Mouse (Mus musculus): Measurements from ENCODE around the gene Dyrk1a. TPM values are rescaled to one million over a fixed set of nuclear protein-coding genes. Genes with fewer than 3 reads are reported as not detected.

Dyrk1a gene
- polyA plus RNA-seq (2015; fragmentation: Nextera tagmentation; extraction: Ambion mirVana): 4.0 TPM in 2 replicates

DNA sequence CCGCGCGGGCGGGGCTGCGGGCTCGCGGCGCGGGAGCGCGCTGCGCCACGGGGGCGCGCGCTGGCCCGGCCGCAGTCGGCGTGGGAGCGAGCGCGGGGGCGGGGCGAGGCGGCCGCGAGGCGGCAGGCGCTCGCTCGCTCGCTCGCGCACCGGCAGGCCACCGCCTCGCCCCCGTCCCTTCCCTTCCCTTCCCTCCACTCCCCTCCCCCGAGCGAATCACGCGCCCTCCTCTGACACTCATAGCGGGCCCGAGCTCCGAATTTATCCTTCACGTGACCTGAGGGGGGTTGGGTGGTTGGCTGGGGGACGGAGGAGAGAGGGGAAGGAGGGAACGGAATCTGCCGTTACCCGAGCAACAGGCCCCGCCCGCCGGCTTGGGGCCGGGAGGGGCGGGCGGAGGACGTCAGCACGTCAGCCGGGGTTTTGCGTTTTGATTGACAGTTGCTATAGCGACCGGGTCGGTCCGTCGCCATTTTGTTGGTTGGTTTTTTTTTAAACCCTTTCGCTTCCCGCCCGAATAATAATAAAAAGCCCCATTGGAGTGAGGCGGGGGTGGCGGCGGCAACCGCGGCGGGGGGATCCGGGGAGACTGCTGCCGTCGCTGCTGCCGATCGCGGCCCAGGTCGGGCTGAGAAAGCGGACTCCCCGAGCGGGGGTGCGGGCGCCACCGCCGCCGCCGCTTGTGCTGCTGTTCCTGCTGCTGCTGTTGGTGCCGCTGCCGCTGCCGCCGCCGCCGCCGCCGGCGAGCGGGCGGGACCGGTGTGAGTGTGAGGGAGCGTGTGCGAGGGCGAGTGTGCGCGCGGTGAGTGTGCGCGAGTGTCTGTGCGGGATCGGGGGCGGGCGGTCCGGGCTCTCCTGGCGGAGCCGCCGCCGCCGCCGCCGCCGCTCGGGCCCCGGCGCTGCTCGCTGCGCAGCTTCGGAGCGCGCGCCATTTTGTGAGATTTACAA, at the start of gene Dyrk1a:
Gene Dyrk1a, plus strand, starts transcription at position 782 of the 948 bp plus-strand sequence.
- Histone ChIP-seq H3K4me3 (ENCODE audit: low read depth, low read length) (peak within 1 kb of the TSS; percentile 78), H3K27ac (ENCODE audit: low read length) (peak within 1 kb of the TSS; percentile 100), H3K27me3 (ENCODE audit: control insufficient read depth, insufficient read depth, low read depth, low read length) (no peaks in the 10 kb centered on the region), H3K4me1 (ENCODE audit: control insufficient read depth, low read depth, low read length) (peaks cover 25% of the 10 kb centered on the region), H3K36me3 (ENCODE audit: control insufficient read depth, insufficient read depth) (no peaks in the 10 kb centered on the region), H3K9me3 (replicated peaks; ENCODE audit: control insufficient read depth, low read length) (no peaks in the 10 kb centered on the region), H3K4me2 (ENCODE audit: low read depth, low read length) (peak within 1 kb of the TSS; percentile 90), H3K9ac (ENCODE audit: low read depth, low read length) (peak within 1 kb of the TSS; percentile 89)
- peak; percentile 82 for ATAC-seq (ENCODE audit: low read depth)
- under 1% methylated on average over 117 of the region's 133 CpGs for WGBS (ENCODE audit: insufficient replicate concordance)

- Histone ChIP-seq H3K27ac (ENCODE audit: low read length) (no peak overlapping the region; the same call in 1 of the 2 replicates), H3K9me3 (replicated peaks; ENCODE audit: control insufficient read depth, low read length) (no peaks in the 10 kb centered on the region), H3K4me3 (ENCODE audit: low read depth, low read length) (no peak overlapping the region), H3K4me2 (ENCODE audit: low read depth, low read length) (no peak overlapping the region), H3K36me3 (ENCODE audit: control insufficient read depth, insufficient read depth) (no peaks in the 10 kb centered on the region), H3K4me1 (ENCODE audit: control insufficient read depth, low read depth, low read length) (peaks cover 29% of the 10 kb centered on the region), H3K27me3 (ENCODE audit: control insufficient read depth, insufficient read depth, low read depth, low read length) (no peaks in the 10 kb centered on the region), H3K9ac (ENCODE audit: low read depth, low read length) (no peak overlapping the region)
- ATAC-seq (ENCODE audit: low read depth): no peak
- WGBS (ENCODE audit: insufficient replicate concordance): 42% methylated on average over 6 of the region's 6 CpGs
Observed at GRCm38 (mm10) chr16:94523594-94524377, 46.0 kb upstream of the Dyrk1a start.

DNA sequence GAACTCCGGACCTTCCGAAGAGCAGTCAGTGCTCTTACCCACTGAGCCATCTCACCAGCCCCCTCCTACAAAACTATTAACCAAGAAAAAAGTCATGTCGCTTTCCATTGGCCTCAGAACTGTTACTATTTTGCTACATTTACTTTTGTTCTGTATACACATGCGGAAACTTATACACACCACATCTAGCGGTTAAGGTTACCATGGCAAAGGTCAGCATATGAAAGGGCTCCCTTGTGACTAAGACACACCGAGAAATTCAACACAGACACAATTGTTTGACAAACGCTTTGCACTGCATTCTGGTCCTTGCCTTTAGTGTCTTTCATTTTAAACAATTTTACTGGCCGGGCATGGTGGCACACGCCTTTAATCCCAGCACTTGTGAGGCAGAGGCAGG, 45.1 kb upstream of the Dyrk1a start:
- Histone ChIP-seq H3K4me1 (ENCODE audit: control insufficient read depth, low read depth, low read length) (peaks cover 25% of the 10 kb centered on the region), H3K27me3 (ENCODE audit: control insufficient read depth, insufficient read depth, low read depth, low read length) (no peaks in the 10 kb centered on the region), H3K4me3 (ENCODE audit: low read depth, low read length) (no peak overlapping the region), H3K9ac (ENCODE audit: low read depth, low read length) (no peak overlapping the region), H3K9me3 (replicated peaks; ENCODE audit: control insufficient read depth, low read length) (no peaks in the 10 kb centered on the region), H3K36me3 (ENCODE audit: control insufficient read depth, insufficient read depth) (no peaks in the 10 kb centered on the region), H3K27ac (ENCODE audit: low read length) (no peak overlapping the region), H3K4me2 (ENCODE audit: low read depth, low read length) (peak overlapping the region; percentile 80; the same call in 1 of the 2 replicates)
- ATAC-seq (ENCODE audit: low read depth): no peak
- WGBS (ENCODE audit: insufficient replicate concordance): 81% methylated on average over 9 of the region's 9 CpGs

DNA sequence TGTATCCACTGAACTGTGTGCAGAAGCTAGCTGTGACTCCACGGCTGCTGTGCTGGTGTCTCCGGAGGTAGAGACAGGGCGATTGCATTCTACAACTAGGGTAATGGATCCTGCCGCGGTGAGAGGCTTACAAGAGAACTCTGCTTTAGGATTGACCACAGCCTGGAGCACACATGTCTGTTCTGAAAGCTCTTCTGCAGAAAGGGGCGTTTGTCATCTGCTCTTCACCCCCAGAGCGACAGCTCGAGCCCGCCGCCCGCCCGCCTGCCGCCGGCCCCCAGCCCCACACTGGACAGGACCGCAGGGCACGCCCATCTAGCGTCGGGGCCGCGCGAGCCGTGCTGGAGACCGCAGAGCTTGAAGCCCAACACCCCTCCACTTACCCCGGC, 43.9 kb upstream of the Dyrk1a start:
- peak overlapping the region; percentile 95 for H3K27ac ChIP-seq (ENCODE audit: low read length)
- no peaks in the 10 kb centered on the region for H3K36me3 ChIP-seq (ENCODE audit: control insufficient read depth, insufficient read depth)
- peak overlapping the region; percentile 80 for H3K4me2 ChIP-seq (ENCODE audit: low read depth, low read length)
- 0% methylated on average over 24 of the region's 24 CpGs for WGBS (ENCODE audit: insufficient replicate concordance)
- H3K9ac ChIP-seq (ENCODE audit: low read depth, low read length): peak overlapping the region; percentile 88
- H3K4me3 ChIP-seq (ENCODE audit: low read depth, low read length): peak overlapping the region; percentile 91
- ATAC-seq (ENCODE audit: low read depth): peak; percentile 42
- no peaks in the 10 kb centered on the region for H3K27me3 ChIP-seq (ENCODE audit: control insufficient read depth, insufficient read depth, low read depth, low read length)
- no peaks in the 10 kb centered on the region for H3K9me3 ChIP-seq (replicated peaks; ENCODE audit: control insufficient read depth, low read length)
- peaks cover 25% of the 10 kb centered on the region for H3K4me1 ChIP-seq (ENCODE audit: control insufficient read depth, low read depth, low read length)

- H3K4me1 ChIP-seq (ENCODE audit: control insufficient read depth, low read depth, low read length): peaks cover 24% of the 10 kb centered on the region
- ATAC-seq (ENCODE audit: low read depth): peak; percentile 90
- H3K4me2 ChIP-seq (ENCODE audit: low read depth, low read length): peak within 1 kb of the TSS; percentile 80
- no peaks in the 10 kb centered on the region for H3K9me3 ChIP-seq (replicated peaks; ENCODE audit: control insufficient read depth, low read length)
- WGBS (ENCODE audit: insufficient replicate concordance): under 1% methylated on average over 93 of the region's 93 CpGs
- H3K27me3 ChIP-seq (ENCODE audit: control insufficient read depth, insufficient read depth, low read depth, low read length): no peaks in the 10 kb centered on the region
- H3K36me3 ChIP-seq (ENCODE audit: control insufficient read depth, insufficient read depth): no peaks in the 10 kb centered on the region
- H3K27ac ChIP-seq (ENCODE audit: low read length): peak within 1 kb of the TSS; percentile 95
- H3K9ac ChIP-seq (ENCODE audit: low read depth, low read length): peak within 1 kb of the TSS; percentile 88
- H3K4me3 ChIP-seq (ENCODE audit: low read depth, low read length): peak within 1 kb of the TSS; percentile 91
Observed at GRCm38 (mm10) chr16:94526344-94527151, 43.3 kb upstream of the Dyrk1a start, which contains the start of gene Vps26c. Gene Vps26c (minus strand): TSS chr16:94526830.

DNA sequence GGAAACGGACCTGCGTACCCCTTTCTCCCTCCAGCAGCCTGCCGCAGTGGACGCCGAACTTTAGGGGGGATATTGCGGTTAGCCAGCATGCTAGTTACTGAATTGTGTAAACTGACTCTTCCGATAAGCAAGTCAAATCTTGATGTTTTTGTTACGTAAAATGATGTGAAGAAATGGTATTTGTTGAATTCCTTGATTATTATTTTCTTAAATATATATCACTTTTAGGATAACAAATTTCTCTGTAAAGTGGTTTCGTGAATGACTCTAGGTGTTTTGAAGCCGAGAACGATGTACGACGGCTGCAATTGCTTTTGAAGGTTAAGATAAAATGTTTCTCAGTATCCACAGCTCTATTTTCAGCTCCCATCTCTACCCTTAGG, 42.7 kb upstream of the Dyrk1a start:
- H3K4me2 ChIP-seq (ENCODE audit: low read depth, low read length): peak overlapping the region; percentile 80
- peak overlapping the region; percentile 88 for H3K9ac ChIP-seq (ENCODE audit: low read depth, low read length)
- no peaks in the 10 kb centered on the region for H3K9me3 ChIP-seq (replicated peaks; ENCODE audit: control insufficient read depth, low read length)
- 2% methylated on average over 13 of the region's 13 CpGs for WGBS (ENCODE audit: insufficient replicate concordance)
- H3K27me3 ChIP-seq (ENCODE audit: control insufficient read depth, insufficient read depth, low read depth, low read length): no peaks in the 10 kb centered on the region
- no peaks in the 10 kb centered on the region for H3K36me3 ChIP-seq (ENCODE audit: control insufficient read depth, insufficient read depth)
- H3K27ac ChIP-seq (ENCODE audit: low read length): peak overlapping the region; percentile 95
- ATAC-seq (ENCODE audit: low read depth): no peak
- peaks cover 21% of the 10 kb centered on the region for H3K4me1 ChIP-seq (ENCODE audit: control insufficient read depth, low read depth, low read length)
- H3K4me3 ChIP-seq (ENCODE audit: low read depth, low read length): peak overlapping the region; percentile 91

DNA sequence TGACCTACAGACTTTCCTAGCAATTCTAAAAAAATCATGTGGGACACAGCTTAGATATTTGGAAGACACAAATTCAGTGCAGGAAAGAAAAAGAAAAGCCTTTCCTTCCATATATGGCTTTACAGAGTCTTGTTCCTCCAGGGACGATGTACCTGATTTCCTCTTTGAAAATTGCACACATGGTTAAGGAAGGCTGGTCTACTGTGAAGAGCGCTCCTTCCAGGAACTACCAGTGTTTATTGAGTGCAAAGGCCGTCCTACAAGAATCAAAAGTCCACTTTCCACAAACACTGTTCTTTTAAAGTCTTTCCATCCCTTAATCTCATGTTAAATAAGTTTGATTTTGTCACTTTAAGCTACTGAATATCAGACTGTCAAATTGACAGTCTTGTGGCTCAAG, 42.3 kb upstream of the Dyrk1a start:
- 35% methylated on average over 3 of the region's 3 CpGs for WGBS (ENCODE audit: insufficient replicate concordance)
- ATAC-seq (ENCODE audit: low read depth): no peak
- H3K4me1 ChIP-seq (ENCODE audit: control insufficient read depth, low read depth, low read length): peaks cover 21% of the 10 kb centered on the region
- peak overlapping the region; percentile 91 for H3K4me3 ChIP-seq (ENCODE audit: low read depth, low read length)
- no peaks in the 10 kb centered on the region for H3K36me3 ChIP-seq (ENCODE audit: control insufficient read depth, insufficient read depth)
- H3K4me2 ChIP-seq (ENCODE audit: low read depth, low read length): peak overlapping the region; percentile 80
- H3K27ac ChIP-seq (ENCODE audit: low read length): no peak overlapping the region; the same call in 1 of the 2 replicates
- H3K9me3 ChIP-seq (replicated peaks; ENCODE audit: control insufficient read depth, low read length): no peaks in the 10 kb centered on the region
- peak overlapping the region; percentile 88 for H3K9ac ChIP-seq (ENCODE audit: low read depth, low read length)
- H3K27me3 ChIP-seq (ENCODE audit: control insufficient read depth, insufficient read depth, low read depth, low read length): no peaks in the 10 kb centered on the region

- 70% methylated on average over 4 of the region's 4 CpGs for WGBS (ENCODE audit: insufficient replicate concordance)
- H3K36me3 ChIP-seq (ENCODE audit: control insufficient read depth, insufficient read depth): no peaks in the 10 kb centered on the region
- no peaks in the 10 kb centered on the region for H3K27me3 ChIP-seq (ENCODE audit: control insufficient read depth, insufficient read depth, low read depth, low read length)
- ATAC-seq (ENCODE audit: low read depth): no peak
- peaks cover 8% of the 10 kb centered on the region for H3K4me1 ChIP-seq (ENCODE audit: control insufficient read depth, low read depth, low read length)
- H3K9ac ChIP-seq (ENCODE audit: low read depth, low read length): no peak overlapping the region
- no peak overlapping the region for H3K4me3 ChIP-seq (ENCODE audit: low read depth, low read length)
- no peaks in the 10 kb centered on the region for H3K9me3 ChIP-seq (replicated peaks; ENCODE audit: control insufficient read depth, low read length)
- H3K4me2 ChIP-seq (ENCODE audit: low read depth, low read length): no peak overlapping the region
- no peak overlapping the region for H3K27ac ChIP-seq (ENCODE audit: low read length)
Observed at GRCm38 (mm10) chr16:94531268-94531667, 38.5 kb upstream of the Dyrk1a start.

Measured in liver, embryonic 16.5 days (tissue).